Comparison of ENCODE assay signal across 8 mouse cellular contexts in genomic region chr6:113501388-113502084, GRCm38 (mm10). TPM values are rescaled to one million over a fixed set of nuclear protein-coding genes. Genes with fewer than 3 reads are reported as not detected.
DNase-seq lines count a peak whose midpoint lies in the region; ATAC-seq and TF ChIP-seq lines count a peak whose summit lies in the region.

Gene Prrt3, minus strand, starts transcription at chr6:113501931.

- 3% methylated on average over 32 of the region's 32 CpGs for WGBS in lung, embryonic 14.5 days
- WGBS in embryonic facial prominence, embryonic 12.5 days = 1% methylated on average over 32 of the region's 32 CpGs
- WGBS in intestine, embryonic 15.5 days = 4% methylated on average over 32 of the region's 32 CpGs
- WGBS in midbrain, embryonic 11.5 days = 3% methylated on average over 32 of the region's 32 CpGs

- H3K4me1 ChIP-seq in lung, embryonic 14.5 days (ENCODE audit: insufficient read depth) = no peaks in the 10 kb centered on the region
- no peaks in the 10 kb centered on the region; the same call in 1 of the 2 replicates for H3K4me1 ChIP-seq in embryonic facial prominence, embryonic 12.5 days
- peaks cover 6% of the 10 kb centered on the region for H3K4me1 ChIP-seq in intestine, embryonic 15.5 days (replicated peaks)
- no peaks in the 10 kb centered on the region for H3K4me1 ChIP-seq in midbrain, embryonic 11.5 days (ENCODE audit: control insufficient read depth, insufficient read depth, low read length)

- peak within 1 kb of the TSS; percentile 60 for H3K4me2 ChIP-seq in lung, embryonic 14.5 days
- peak within 1 kb of the TSS; percentile 58 for H3K4me2 ChIP-seq in embryonic facial prominence, embryonic 12.5 days (replicated peaks)
- peak within 1 kb of the TSS; percentile 71 for H3K4me2 ChIP-seq in intestine, embryonic 15.5 days (replicated peaks)
- peak within 1 kb of the TSS; percentile 72 for H3K4me2 ChIP-seq in midbrain, embryonic 11.5 days

- H3K27me3 ChIP-seq in lung, embryonic 14.5 days (ENCODE audit: insufficient read depth, low read length) = peaks cover 26% of the 10 kb centered on the region
- H3K27me3 ChIP-seq in embryonic facial prominence, embryonic 12.5 days = peaks cover 16% of the 10 kb centered on the region
- peaks cover 27% of the 10 kb centered on the region for H3K27me3 ChIP-seq in intestine, embryonic 15.5 days (replicated peaks)
- no peaks in the 10 kb centered on the region for H3K27me3 ChIP-seq in midbrain, embryonic 11.5 days (ENCODE audit: control insufficient read depth, insufficient read depth, low read length)

- ATAC-seq in lung, embryonic 14.5 days (ENCODE audit: insufficient read depth) = 0 out of 2 replicates have a peak, but pooled peaks have one; percentile 21
- ATAC-seq in embryonic facial prominence, embryonic 12.5 days (ENCODE audit: insufficient number of reproducible peaks, insufficient read depth, low FRiP score, low TSS enrichment) = peak; percentile 37
- ATAC-seq in intestine, embryonic 15.5 days = 0 out of 2 replicates have a peak, but pooled peaks have one; percentile 39
- ATAC-seq in midbrain, embryonic 11.5 days (ENCODE audit: low FRiP score) = peak; percentile 74; the same call in 1 of the 2 replicates

- no peak for TF ChIP-seq CTCF in lung, embryonic 14.5 days (IDR thresholded peaks at IDR 0.05; ENCODE audit: low read depth)

- H3K36me3 ChIP-seq in lung, embryonic 14.5 days (ENCODE audit: insufficient read depth) = no peaks in the 10 kb centered on the region
- H3K36me3 ChIP-seq in embryonic facial prominence, embryonic 12.5 days = no peaks in the 10 kb centered on the region
- no peaks in the 10 kb centered on the region for H3K36me3 ChIP-seq in intestine, embryonic 15.5 days
- no peaks in the 10 kb centered on the region for H3K36me3 ChIP-seq in midbrain, embryonic 11.5 days (ENCODE audit: control insufficient read depth, insufficient read depth, low read length)

- peak within 1 kb of the TSS; percentile 32 for H3K4me3 ChIP-seq in lung, embryonic 14.5 days (ENCODE audit: low read depth, low read length)
- peak within 1 kb of the TSS; percentile 52 for H3K4me3 ChIP-seq in embryonic facial prominence, embryonic 12.5 days
- peak within 1 kb of the TSS; percentile 37 for H3K4me3 ChIP-seq in intestine, embryonic 15.5 days (replicated peaks)
- peak within 1 kb of the TSS; percentile 45 for H3K4me3 ChIP-seq in midbrain, embryonic 11.5 days (ENCODE audit: low read depth, low read length)

- H3K9me3 ChIP-seq in lung, embryonic 14.5 days (ENCODE audit: low read depth, low read length) = no peaks in the 10 kb centered on the region
- H3K9me3 ChIP-seq in embryonic facial prominence, embryonic 12.5 days = no peaks in the 10 kb centered on the region
- no peaks in the 10 kb centered on the region for H3K9me3 ChIP-seq in intestine, embryonic 15.5 days
- H3K9me3 ChIP-seq in midbrain, embryonic 11.5 days (ENCODE audit: control insufficient read depth, low read length) = no peaks in the 10 kb centered on the region

- peak; percentile 25 for DNase-seq in lung, embryonic 14.5 days
- DNase-seq in lung, postnatal 14 days = no peak
- peak; percentile 92 for DNase-seq in midbrain, embryonic 11.5 days (ENCODE audit: low spot score, missing footprints)
- DNase-seq in testis, postnatal 14 days (ENCODE audit: low spot score) = peak; percentile 39
- DNase-seq in c-Kit-positive CD71-positive TER-119-positive erythroid progenitor cells, embryonic 14.5 days (ENCODE audit: low spot score) = no peak
- no peak for DNase-seq in kidney, adult 8-10 months

- H3K9ac ChIP-seq in lung, embryonic 14.5 days = peak within 1 kb of the TSS; percentile 46
- peak within 1 kb of the TSS; percentile 57 for H3K9ac ChIP-seq in embryonic facial prominence, embryonic 12.5 days
- peak within 1 kb of the TSS; percentile 32; the same call in 1 of the 2 replicates for H3K9ac ChIP-seq in intestine, embryonic 15.5 days
- H3K9ac ChIP-seq in midbrain, embryonic 11.5 days (ENCODE audit: low read length) = peak within 1 kb of the TSS; percentile 66

- no peak within 1 kb of the TSS for H3K27ac ChIP-seq in lung, embryonic 14.5 days (ENCODE audit: low read depth)
- no peak within 1 kb of the TSS for H3K27ac ChIP-seq in embryonic facial prominence, embryonic 12.5 days
- H3K27ac ChIP-seq in intestine, embryonic 15.5 days = no peak within 1 kb of the TSS
- no peak within 1 kb of the TSS for H3K27ac ChIP-seq in midbrain, embryonic 11.5 days (ENCODE audit: low read depth, low read length)

RNA-seq across cellular contexts. Expression of gene Prrt3, which starts in this region (rescaled TPM):
- polyA plus RNA-seq in lung, embryonic 14.5 days (2014; fragmentation: Nextera tagmentation; extraction: Ambion mirVana) = 0.05 and 0.16 TPM in 2 replicates
- polyA plus RNA-seq in embryonic facial prominence, embryonic 12.5 days (2016; fragmentation: Nextera tagmentation; extraction: Ambion mirVana) = 2.9 and 3.5 TPM in 2 replicates
- 0.43 and 0.45 TPM in 2 replicates for polyA plus RNA-seq in intestine, embryonic 15.5 days (2015; fragmentation: Nextera tagmentation; extraction: Ambion mirVana)
- polyA plus RNA-seq in midbrain, embryonic 11.5 days (2014; fragmentation: Nextera tagmentation; extraction: Ambion mirVana) = 0.97 and 1.1 TPM in 2 replicates

Comparison
In these comparisons a context has a peak if more than half of its experiments do, and no peak if none do; other contexts are left out.
1. Peak in DNase-seq, ATAC-seq, H3K4me3 ChIP-seq, H3K9ac ChIP-seq and H3K4me2 ChIP-seq in lung, embryonic 14.5 days; RNA of the gene not detected or under 1 TPM.
2. Peak in ATAC-seq, H3K4me3 ChIP-seq, H3K9ac ChIP-seq and H3K4me2 ChIP-seq in intestine, embryonic 15.5 days; RNA of the gene not detected or under 1 TPM.
3. ATAC-seq: peak in every context shown above with its lines; median percentile 74 in midbrain, embryonic 11.5 days; 39 in intestine, embryonic 15.5 days; 37 in embryonic facial prominence, embryonic 12.5 days; 21 in lung, embryonic 14.5 days.
4. DNase-seq: peak in midbrain, embryonic 11.5 days (single experiment) and testis, postnatal 14 days (single experiment); none in lung, postnatal 14 days (single experiment), c-Kit-positive CD71-positive TER-119-positive erythroid progenitor cells, embryonic 14.5 days (single experiment) and kidney, adult 8-10 months (0 of 2).
5. Peak in every context shown above with its lines, with median percentiles within 50 percentile points of each other: H3K4me2 ChIP-seq, H3K4me3 ChIP-seq and H3K9ac ChIP-seq.